Mouse (Mus musculus) cerebellum, adult (tissue): ENCODE results near the gene Wnk1.
"Not testable (repeated sequence)": the region's sequence is repeated elsewhere in the genome, so short reads cannot be mapped to it uniquely, and the experiment has no call there.

Experiments
- ATAC-seq: cut with Nextera tagmentation; 2 replicates; pipeline ENCODE4 v1.9.2; 2017; ENCODE audit warnings: mild to moderate bottlenecking, moderate library complexity, mixed read lengths; ENCODE audit not compliant: insufficient number of reproducible peaks, low FRiP score, low TSS enrichment

The Wnk1 gene

DNA sequence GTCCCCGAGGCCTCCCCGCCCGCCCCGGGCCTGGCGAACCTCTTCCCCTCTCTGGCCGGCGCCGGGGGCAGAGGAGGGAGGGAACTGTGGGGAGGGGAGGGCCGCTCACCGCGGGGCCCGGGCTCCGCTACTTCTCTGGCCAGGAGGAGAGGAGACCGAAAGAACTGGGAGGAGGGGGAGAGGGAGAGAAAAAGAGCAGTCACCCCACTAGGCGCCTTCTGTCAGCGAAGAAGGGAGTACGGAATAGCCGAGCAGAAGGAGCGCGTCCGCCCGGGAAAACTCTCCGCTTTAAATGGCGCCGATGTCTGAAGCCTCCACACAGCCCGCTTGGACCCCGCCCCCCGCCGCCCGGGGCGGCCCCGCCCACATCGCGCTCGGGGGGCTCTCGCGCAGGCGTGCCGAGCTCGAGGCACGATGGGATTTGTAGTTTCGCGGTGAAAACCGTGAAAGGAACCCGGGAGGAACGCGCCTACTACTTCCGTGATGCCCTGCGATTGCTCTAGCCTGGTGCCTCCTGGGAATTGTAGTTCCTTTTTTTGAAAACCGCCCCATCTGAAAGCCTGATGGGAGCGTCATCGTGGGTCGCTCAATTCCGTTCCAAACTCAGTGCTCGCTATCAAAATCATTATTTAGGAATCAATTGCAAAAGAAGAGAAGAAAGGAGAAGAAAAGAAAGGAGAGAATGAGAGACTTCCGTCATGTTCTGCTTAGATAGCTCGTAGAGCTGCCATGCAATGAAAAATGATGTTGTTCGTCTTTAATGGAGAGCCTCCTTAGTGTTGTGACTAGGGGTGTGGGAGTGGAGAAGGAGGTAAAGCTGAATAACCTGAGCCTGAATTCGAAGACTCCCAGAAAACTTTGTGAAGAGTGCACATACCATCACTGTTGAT, at the start of gene Wnk1:
Wnk1 (minus strand) TSS at position 307 of the 890 bp plus-strand sequence.
- ATAC-seq: peak; percentile 94

DNA sequence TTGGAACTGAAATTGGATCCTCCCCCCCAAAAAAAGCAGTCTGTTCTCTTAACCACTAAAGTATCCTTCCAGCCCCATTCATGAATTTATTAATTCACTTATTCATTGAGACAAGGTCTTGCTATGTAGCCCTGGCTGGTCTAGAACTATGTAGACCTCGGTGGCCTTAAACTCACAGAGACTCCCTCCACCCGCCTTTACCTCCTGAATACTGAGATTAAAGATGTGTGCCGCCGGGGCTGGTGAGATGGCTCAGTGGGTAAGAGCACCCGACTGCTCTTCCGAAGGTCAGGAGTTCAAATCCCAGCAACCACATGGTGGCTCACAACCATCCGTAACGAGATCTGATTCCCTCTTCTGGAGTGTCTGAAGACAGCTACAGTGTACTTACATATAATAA, 48.6 kb upstream of the Wnk1 start:
- not testable (repeated sequence) for ATAC-seq

DNA sequence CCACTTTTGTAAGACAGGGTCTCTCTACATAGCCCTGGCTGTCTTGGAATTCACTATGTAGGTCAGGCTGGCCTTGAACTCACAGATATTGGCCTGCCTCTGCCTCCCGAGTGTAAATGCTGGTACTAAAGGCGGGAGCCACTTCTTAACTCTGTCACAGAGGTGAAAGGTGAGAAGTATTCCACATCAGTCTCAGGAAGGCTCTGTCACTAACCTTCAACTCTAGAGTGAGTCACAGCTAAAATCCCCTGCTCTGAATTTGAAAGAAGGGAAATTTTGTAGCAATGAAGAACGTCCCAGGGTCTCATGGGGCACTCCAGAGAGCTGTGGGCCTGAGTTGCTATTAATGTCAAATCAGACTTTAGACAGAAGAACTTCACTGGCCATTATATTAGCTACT, 47.4 kb upstream of the Wnk1 start:
- ATAC-seq: no peak

DNA sequence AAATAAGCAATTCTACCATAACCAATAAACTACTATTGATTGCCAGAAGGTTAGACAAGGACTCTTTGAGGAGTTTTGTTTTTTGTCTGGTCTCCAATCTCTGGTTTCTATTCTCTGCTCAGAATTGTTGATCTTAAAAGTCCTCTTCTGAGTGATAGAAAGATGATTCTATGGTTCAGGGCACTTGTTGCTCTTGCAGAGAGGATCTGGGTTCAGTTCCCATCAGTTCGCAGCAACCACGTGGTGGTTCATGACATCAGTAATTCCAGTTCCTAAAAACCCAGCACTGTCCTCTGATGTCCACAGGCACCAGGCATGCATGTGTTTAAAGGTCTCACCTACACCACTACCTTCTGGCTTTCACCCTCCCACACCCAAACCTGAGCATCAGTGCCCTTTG, 46.5 kb upstream of the Wnk1 start:
- no peak for ATAC-seq

DNA sequence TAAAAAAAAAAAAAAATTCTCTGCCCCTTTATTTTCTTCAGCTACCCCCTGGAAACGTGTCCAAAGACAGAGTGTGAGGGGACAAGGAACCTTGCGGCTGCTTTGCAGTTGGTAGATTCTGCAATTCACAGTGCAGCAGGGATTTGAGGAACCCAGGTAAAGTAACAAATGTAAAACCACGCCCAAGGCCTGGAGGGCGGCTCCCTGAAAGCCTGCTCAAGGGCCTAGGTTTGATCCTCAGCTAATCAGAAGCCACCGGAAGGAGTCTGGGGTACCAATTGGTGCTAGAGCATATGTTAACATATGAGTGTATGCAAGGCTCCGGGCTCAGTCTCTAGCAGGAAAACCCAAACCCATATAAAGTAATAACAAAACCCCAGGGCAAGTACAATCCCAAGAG, 45.0 kb upstream of the Wnk1 start:
- ATAC-seq: no peak

DNA sequence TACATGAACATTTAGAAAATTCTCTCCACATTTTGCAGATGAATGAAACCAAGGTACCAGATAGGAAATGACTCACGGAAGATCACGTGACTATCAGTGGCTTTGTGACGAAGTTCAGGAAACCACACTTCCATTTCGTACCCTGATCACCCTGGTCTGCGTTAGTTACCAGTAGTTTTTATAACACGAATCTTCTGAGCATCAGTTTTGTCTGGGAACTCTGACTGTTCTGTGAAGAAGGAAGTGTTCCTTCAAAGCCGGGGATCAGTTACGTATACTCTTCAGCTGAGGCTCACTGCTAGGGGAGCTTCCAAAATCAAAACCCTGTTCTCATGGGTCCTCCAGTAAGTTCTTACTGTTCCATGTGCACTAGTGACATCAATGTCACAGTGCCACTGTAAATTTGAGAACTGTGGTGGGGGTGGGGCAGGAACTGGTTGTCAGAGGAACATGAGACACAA, 44.5 kb upstream of the Wnk1 start:
- ATAC-seq: no peak

DNA sequence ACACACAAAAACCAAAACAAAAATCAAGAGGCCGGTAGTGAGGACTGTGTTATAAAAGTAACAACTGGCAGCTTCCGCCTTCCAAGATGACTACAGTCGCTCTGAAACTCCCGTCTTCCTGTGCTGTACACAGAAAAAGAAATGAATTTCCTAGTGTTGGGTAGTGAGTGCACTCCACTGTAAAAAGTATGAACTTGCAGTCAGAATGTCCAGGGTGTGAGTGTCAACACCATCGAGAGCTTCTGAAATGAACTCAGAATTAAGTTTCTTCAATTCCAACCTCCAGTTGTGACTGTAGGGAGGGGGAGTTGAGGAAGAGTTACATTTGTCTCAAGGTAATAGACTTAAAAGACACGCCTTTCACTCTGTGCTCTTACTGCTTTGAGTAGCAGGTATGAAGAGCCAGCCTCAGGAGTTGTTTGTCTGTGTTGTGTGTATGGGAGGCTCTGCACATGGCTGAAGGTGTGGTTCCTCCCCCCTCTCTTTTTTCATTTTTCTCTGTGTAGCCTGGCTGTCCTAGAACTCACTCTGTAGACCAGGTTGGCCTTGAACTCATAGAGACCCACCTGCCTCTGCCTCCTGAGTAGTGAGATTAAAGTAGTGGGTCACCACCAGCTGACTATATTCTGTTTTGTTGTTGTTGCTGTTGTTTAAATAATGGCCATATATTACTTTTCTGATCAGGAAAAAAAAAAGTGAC, 43.9 kb upstream of the Wnk1 start:
- no peak for ATAC-seq

DNA sequence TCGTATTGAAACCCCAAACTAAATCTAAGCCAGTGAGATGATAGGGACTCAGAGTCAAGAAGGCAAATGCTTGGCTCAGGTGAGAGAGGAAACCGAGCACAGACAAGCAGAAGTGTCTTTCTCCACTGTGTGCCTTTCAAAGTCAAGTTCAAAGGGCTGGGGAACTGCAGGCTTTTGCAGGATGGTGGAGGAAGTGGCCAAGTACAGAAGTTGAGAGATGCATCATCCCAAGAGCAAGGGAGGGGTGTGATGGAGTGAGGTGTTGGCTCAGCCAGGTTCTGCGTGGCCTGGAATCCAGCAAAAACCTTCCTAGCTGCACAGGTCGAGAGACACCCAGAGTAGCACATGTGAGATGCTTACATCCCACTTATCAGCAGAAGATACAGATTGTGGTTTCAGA, 43.0 kb upstream of the Wnk1 start:
- no peak for ATAC-seq

DNA sequence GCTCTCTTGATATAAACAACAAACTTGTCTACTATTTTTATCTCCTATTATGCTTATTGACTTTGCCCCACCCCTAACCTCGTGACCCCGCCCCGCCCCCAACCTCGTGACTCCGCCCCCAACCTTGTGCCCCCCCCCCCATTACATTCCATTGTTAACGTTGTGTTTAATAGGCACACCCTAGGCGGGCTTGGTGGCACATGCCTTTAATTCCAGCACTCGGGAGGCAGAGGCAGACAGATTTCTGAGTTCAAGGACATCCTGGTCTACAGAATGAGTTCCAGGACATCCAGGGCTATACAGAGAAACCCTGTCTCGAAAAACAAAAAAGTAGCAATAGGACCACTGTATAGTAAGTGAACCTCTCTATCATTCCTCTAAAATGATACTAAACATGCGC, 41.1 kb upstream of the Wnk1 start:
- ATAC-seq: no peak

DNA sequence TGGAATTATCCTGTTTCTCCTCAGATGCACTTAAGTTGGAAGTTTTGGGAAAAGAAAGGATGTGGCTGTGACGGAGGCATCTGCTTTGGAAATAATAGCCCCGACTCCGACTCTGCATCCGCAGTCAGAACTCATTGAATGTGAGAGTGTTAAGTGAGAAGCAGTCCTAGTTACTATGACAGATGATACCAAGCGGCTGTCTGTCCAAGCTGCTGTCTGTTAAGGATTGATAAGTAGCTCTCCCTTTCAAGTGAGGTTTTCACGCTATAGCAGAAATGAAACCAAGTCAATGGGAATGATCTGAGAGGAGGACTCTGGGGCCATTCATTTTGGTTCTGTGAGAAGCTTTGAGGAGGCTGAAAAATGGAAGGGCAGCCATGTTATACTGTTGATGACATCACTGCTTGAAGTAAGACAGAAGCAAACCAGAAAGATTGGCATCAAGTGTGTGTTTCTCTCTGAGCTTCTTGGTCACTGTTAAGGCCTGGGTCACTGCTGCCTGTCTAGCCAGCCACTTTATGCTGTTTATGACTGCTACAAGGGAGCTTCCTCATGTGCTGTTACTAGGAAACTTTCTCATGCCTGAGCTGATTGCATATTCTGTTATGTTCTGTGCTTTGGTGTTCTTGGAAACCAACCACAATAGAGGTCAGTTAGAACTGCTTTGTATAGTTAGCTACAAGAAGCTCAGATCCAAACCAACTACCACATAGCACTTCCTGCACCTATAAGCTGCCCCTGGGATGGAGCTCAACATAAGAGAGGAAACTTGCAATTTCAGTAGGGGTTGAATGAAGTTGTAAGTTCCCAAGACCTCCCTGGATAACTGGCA, 38.4 kb upstream of the Wnk1 start:
- ATAC-seq: no peak

DNA sequence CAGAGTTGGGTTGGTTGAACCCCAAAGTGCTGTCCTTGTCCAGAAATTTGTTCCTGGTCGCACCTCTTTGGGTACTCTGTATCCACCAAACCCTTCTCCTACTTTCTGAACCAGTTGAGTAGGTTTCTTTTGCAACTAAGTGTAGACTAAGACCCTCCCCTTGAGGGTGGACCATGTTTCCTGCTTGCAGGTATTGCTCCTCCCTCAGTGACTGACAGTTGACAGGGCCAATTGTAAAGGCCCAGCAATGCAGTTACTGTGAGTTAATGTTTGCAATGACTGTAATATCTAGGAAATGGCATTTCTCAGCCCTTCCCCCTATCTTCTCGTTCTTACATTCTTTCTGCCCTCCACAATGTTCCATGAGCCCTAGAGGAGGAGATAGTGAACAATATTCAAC, 34.2 kb upstream of the Wnk1 start:
- no peak for ATAC-seq

DNA sequence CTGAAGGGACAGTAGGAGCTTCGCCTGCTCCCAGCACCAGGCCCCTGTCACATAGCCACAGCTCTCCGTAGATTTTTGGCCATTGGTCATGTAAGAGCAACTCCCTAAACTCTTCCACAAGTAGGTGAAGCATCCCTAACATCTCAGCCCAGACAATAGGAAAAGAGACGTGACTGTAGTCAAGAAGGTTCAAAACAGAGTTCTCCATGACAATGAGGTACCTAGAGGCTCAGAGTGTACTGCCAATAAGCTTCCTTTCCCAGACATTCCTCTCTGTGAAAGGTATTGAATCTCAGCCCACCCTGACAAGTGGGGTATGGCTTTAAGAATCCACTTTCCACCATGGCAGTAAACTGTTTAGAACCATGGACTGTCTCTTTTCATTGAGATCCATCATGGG, 31.1 kb upstream of the Wnk1 start:
- ATAC-seq: no peak

DNA sequence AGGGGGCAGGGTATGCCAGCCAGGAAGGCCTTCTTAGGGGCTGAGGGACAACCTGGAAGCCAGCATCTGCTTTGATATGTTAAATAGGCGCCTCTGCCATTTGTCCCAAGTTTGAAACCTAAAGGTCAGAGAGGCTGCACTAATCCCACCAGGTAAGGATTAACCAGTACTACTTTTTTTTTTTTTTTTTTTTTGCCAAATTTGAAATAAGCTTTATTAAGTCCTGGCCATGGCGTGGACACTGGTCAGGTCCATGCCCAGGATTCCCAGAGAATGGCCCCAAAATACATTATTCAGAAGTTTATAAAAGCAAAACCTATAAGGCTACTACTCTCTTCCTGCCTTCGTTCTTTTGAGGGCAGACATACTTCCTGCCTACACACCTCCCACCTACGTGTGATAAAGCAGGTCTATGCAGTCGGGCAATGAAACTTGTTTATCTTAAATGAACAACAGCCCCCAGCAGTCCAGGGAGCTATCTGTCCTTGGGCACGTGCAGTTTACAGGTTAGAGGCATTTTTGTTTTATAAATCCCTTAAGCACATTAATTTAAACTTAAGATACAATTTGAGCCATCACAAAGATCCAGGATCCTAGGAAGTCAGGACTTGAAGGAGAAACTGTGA, 27.2 kb upstream of the Wnk1 start:
- no peak for ATAC-seq

DNA sequence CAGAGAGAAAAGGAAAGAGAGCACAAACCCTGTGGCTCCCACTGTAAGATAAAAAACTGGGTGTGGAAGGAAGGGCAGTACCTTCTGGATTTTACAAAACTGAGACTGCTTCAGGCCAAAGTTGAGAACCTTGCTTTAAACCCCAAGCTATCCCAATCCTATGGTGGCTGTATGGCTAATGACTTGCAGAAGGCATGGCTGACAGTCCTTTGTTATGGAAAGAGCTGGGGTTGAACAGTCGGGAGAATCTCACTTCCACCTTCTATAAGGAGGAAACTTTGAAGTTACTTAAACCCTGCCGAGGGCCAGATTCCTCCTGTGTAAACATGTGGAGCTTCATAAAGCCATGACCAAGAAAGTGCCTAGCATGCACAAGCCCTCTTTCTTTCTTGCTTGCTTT, 26.2 kb upstream of the Wnk1 start:
- ATAC-seq: no peak

DNA sequence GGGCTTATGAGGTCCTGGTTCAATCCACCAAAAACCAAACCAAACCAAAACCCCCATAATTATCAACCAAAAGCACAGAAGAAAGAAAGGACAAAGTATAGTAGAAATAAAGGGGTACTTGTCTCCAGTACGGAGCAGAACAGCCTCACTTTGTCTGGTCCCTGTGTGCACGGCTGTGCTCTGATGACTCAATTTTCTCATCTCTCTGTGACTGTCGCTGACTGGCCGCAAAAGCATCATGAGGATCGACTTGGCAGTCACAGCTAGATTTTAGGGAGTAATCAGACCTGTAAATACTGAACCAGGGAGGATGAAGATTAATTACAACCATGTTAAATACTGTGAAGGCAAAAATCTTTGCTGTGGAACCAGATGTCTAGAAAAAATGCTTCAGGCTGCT, 24.5 kb upstream of the Wnk1 start:
- ATAC-seq: no peak

DNA sequence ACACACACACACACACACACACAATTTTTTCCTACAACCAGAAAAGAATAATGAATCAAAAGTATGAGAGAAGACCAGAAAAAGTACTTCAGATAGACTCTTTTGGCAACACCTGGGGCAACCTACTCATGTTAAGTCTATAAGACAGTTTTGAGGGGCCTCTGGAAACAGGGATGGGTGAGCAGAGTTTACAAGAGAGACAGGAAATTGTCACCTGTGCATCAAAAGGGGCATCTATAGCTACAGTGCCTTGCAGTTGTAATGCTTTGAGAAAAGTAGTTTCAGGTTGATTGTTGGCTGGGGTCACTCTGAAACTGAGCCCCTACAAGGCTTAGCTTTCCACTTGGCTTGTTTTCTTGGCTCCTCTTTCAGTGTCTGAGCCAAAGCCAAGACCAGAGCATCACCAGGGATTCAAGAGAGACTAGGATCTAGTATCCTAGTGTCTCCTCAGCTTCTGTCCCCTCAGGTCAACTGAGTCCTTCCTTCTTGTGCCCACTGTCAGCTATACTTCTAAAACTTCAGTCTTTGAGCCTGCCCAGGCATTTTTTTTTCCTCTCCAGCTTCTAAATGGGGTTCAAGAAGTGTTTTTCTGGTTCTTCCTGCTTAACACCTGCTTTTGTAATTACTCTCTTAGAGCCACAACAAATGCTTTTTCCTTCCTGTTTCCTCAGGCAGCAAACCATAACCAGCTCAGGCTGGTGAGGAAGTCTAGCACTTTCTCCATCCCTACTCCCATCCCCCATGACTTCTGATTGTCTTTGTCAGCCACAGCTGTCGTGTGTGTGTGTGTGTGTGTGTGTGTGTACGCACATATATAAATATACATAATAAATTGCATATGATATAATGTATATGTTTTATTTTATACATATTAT, 17.4 kb upstream of the Wnk1 start:
- no peak for ATAC-seq

DNA sequence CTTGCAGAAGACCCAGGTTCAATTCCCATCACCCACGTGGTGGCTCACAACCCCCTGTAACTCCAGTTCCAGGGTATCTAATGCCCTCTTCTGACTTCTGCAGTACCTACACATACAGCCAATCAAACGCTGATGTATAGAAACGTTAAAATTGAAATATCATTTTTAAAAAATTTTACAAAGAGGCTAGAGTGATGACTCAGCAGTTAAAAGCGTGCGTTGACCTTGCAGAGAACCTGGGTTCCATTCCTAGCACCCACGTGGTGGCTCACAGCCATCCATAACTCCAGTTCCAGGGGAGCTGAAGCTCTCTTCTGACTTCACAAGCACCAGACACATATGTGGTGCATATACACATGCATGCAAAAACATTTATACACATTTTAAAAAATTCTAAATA, 15.9 kb upstream of the Wnk1 start:
- ATAC-seq: no peak

DNA sequence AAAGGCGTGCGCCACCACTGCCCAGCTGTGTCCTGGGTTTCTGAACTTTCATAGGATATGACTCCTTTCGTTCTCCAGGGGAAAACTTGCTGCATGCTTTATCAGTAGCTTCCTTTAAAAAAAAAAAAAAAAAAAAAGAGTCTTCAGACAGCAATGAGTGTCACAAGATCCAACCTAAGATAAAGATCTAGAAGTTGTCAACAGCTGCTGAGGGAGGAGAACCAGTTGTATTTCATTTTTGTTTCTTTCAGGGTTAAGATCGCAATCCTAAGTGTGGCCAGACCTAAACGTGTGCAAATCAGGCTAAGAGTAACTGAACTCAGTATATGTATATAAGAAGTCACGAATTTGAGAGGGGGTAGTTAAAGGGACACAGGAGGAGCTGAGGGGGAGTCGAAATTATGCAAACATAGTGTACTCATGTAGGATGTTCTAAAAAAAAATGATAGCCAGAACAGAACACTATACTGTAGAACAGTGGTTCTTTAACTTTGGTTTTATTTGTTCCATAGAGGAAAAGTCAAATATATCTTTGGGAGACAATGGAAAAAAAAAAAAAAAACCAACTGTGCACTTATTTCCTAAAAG, 9.3 kb upstream of the Wnk1 start:
- ATAC-seq: no peak

DNA sequence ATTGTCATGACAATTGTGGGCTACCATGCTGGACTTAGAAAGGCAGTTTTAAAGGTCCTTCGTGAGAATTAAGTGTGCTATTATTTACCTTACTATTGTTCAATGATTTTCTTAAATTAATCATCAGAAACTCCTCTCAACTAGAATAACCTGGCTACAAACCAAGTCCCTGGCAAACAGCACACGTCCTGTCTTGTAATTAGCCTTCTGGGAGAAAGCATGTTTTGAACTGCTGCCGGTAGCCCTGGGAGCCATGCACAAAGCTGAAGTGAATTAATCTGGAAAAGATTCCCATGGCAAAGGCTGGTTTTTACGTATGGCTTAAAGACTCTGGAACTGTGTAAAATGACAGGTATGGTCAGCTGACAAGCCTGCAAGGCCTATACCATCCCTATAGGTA, 6.9 kb upstream of the Wnk1 start:
- no peak for ATAC-seq
